Mouse (Mus musculus): ENCODE measurements around the gene Acp6.

GRCm38 (mm10) chr3:97225231-97225630 lies 66.7 kb downstream of the Acp6 start:
- TF ChIP-seq POLR2A (IDR thresholded peaks at IDR 0.05; ENCODE audit: low read depth, low read length): no peak
- TF ChIP-seq CTCF (IDR thresholded peaks at IDR 0.05; ENCODE audit: extremely low read depth, insufficient read length, insufficient replicate concordance, low read depth, low read length): no peak
